Mouse (Mus musculus): ENCODE data around the gene Asrgl1.
"Not testable (repeated sequence)": the region's sequence is repeated elsewhere in the genome, so short reads cannot be mapped to it uniquely, and the experiment has no call there.

The Asrgl1 gene

GRCm38 (mm10) chr19:9103986-9104385 is 31.4 kb downstream of the Asrgl1 start:
- no peak for DNase-seq

GRCm38 (mm10) chr19:9101062-9101457 is 34.4 kb downstream of the Asrgl1 start:
- no peak for DNase-seq

DNA sequence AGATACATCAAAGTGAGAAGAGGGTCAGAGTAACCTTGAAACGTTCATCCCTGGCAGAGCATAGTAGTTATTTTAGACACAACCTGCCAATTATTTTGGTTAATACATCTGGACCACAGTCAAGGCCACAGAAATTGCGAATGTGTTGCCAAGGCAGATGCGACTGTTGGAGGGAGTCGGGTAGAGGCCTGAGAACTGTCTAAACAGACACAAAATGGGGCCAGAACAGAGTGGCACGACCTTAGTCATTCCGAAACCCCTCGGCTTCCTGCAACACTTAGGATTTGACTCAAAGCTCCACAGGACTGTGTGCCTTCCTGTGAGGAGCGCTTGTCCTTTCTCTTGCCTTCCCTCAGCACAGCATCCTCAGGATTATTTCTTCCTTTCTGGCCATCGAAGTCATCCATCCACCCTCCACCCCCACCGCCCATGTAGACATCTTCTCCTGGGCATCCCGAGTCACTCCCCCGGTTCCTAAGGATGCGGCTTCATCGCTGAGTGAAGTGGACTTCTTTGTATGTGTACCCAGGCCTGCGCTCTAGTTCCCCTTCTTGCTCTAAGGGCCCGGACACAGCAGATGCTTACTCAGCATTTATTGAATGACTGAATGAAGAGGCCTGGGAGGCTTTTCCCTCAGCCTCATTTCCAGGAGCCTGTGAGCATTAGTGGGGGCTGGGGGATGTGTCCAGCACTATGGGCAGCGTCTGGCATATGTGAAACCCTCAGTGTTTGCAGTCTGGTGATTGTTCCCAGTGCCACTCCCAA is 35.0 kb downstream of the Asrgl1 start:
- no peak for DNase-seq

DNA sequence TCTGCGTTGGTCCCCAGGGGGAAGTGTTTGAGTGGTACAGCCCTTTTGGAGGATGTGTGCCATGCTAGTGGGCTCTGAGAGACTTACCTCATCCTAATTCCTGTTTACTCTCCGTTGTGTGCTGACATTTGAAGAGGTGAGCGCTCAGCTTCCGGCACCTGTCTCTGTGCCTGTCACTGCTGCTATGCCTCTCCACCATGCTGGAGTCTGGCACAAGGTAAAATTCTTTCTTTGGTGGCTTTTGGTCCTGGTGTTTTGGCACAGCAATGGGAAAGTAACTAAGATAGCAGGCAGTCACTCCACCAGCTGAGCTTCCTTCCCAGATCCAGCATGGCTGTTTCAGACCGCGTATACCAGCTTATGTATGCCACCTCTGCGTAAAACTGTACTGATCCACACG is 35.7 kb downstream of the Asrgl1 start:
- DNase-seq, result no peak

DNA sequence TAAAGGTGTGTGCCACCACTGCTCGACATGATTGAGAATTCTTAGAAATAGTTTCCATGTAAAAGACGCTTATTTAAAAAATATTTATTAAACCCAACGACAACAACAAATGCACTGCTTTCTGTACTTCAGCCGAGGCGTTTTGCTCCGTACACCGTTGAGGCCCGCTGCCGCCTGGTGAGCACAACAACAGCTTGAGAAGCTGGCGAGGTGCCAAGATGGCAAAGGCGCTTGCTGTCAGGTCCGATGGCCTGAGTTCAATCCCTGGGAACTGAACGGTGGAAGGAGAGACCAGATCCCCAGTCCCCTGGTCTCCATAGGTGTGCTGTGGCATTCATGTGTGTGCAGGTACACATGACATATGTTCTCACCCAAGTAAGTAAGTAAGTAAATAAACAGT is 38.0 kb downstream of the Asrgl1 start:
- DNase-seq, result no peak

DNA sequence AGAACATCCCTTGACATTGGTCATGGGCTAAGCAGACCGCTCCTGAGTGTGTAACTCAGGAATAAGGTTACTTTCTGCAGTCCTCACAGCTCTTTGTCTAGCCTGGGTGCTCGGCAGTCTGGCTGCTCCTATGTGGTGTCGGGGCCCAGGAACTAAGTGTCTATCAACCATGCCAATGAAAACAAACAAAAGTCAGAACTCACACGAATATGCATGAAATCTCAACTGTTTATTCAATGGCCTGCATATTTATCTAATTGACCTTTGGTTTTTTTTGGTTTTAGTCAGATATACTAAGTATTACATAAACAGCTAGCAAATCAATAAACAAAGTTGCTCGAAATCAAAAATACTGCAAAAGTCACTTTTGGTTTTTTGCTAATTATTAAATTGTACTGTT is 40.3 kb downstream of the Asrgl1 start:
- DNase-seq, result no peak

DNA sequence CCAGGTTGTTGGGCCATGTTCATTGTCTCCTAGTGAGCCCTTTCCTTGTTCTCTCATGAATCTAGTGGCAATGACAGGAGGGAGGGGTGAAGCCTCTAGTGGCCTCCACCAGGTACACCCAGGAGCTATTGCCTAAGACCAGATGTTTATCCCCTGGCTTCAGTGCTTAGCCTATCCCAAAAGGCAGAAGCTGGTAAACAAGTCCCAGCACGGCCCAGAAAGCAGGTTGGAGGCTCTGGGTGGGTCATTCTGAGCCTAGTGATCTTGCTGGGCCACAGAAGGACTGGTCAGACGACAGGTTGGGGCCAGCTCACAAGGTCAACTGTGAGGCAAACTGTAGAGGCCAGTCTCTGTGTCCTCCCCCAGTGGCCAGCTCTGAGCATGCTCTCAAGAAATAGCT is 44.7 kb downstream of the Asrgl1 start:
- no peak for DNase-seq

DNA sequence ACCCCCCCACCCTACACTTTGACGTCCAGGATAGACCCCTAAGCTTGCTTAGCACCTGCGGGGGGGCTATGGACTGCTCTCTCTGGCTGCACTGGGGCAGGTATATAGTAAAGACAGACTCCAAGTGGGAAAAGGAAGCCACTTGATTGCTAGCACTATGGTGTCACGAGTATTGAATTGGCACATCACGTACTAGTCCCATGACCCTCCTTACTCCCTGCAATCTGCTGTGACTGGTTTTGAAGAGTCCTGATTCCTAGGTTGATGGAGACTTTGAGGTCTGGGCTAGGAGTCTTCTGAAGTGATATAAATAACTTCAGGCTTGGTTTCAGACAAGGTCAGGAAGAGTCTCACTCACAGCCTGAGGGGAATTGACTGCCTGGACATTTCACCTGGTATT is 45.2 kb downstream of the Asrgl1 start:
- DNase-seq, result no peak

DNA sequence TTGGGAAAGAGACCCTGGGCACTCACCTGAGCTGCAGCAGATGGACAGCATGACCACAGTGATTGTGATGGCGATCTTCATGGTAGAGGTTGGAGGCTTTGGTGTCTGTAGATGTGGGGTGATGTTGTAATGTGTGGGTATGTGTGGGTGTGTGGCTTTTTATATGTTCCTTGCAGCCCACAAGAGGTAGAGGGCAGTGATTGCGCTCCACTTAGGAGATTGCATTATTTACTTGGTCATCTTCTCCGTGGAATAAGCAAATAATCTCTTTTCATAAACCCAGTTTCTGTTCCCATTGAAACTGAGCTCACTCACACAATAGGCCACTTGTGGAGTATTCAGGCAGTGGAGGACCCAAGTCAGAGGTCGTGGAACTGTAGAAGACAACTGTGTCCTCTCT is 47.6 kb downstream of the Asrgl1 start, which contains the start of gene Scgb1a1:
TSS of gene Scgb1a1 (minus strand) at position 138 of the 400 bp plus-strand sequence.
- no peak for DNase-seq

DNA sequence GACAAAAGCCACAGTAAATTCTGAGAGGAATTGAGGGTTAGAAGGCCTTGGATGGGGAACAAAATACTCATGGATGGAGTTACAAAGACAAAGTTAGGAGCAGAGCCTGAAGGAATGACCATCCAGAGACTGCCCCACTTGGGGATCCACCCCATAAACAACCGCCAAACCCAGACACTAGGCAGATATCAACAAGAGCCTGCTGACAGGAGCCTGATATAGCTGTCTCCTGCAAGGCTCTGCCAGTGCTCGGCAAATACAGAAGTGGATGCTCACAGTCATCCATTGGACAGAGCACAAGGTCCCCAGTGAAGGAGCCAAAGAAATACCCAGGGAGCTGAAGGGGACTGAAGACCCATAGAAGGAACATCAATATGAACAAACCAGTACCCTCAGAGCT is 51.5 kb downstream of the Asrgl1 start:
- DNase-seq, result not testable (repeated sequence)

DNA sequence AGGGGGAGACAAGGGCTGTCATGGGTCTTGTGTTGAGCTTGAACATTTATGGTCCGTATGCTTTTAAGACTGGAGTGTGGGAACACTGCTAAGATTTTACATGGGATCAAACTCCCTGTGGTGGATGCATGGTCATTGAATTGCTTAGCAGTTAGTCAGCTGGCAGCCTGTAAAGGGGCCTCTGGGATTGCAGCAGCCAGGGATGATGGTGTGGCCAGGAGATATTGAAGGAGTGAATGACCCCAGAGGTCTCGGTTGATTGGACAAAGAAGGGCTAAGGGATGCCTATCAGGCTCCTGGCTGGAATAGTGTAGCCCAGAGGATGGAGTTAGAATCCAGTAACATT is 52.5 kb downstream of the Asrgl1 start:
- no peak for DNase-seq

- peak; percentile 76 for DNase-seq
Measured at GRCm38 (mm10) chr19:9082191-9083009, 53.0 kb downstream of the Asrgl1 start.

DNA sequence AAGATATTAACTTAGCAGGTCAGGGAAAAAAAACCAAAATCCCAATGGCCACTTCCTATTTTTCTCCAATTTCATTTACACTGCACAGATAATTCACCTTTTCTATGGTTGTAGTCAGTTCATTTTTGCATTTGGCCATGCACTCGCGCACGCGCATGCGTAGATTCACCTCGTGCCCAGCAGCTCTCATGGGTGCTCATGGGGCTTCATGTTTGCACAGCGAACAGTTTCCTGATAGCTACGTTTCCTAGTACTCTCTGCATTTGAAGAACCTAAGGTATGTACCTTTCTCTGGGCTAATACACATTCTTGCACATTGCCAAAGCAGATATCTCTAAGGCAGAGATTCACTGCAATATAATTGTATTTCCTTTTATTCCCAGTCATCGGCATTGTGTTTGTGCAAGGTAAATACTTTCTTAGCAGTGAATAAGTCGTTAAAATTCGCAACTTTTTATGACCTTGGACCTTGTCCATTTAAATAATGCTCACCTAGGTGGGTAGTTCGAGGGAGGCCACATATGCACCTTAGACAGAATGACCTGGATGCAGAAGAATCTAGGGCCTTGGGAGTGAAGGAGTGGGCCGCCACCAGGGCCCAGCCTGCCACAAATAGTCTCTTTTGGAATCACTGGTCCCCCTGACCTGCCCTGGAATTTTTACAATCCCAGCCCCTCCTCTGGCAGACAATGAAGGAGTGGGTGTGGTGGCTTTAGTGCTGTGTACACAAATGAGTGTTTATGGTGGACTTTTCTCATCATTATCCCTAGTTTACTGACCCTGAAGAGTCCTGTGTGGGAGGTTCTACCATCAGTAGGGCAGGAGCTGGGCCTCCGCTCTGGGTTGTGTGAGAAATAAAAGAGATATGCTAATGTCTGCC is 53.9 kb downstream of the Asrgl1 start:
- no peak for DNase-seq

- no peak for DNase-seq
Measured at GRCm38 (mm10) chr19:9079916-9080315, 55.5 kb downstream of the Asrgl1 start.

DNA sequence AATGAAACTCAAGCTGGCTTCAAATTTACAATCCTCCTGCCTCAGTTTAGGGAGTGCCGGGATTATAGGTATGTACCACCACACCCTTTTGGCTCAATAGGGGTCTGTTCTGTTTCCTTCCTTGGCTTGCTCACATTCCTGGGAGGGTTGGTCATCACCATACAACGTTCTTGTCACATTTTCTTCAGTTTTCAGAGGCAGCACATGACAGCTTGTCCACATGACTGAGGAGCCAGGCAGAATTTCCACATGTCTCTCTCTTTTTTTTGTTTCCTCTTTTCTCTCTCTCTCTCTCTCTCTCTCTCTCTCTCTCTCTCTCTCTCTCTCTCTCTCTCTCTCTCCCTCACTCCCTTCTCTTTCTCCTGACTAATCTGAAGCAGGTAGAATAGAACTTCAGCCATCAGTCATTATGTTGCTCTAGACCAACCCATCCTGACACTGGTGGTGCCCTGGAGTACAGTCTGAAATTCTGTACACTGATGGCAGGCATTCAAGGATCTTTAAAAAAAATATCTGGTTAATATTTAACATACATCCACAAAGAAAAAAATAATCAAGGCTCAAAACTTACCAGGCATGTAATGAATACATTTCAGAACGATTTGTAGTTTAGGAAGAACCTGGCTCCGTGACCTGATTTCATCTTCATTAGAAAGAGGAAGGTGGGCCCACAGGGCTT is 58.3 kb downstream of the Asrgl1 start:
- no peak for DNase-seq

GRCm38 (mm10) chr19:9076035-9076434 is 59.4 kb downstream of the Asrgl1 start:
- DNase-seq, result no peak

DNA sequence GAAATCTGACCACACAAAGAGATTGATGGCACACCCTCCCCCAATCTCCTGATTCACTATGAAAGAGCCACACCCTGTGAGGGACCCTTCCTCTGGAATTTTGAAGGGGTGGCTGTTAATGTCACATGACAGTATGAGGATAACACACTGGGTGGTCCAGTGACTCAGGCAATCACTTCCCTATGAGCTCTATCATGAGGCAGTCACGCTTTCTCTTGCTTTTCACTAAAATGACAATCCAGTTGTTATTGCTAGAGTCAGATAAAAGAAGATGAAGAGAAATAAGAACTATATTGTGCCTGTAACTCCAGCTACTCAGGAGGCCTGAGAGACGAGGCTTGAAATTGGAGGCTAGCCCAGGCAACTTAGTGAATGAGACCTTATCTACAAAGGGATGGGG is 59.9 kb downstream of the Asrgl1 start:
- no peak for DNase-seq

GRCm38 (mm10) chr19:9074424-9074823 is 61.0 kb downstream of the Asrgl1 start:
- no peak for DNase-seq

DNA sequence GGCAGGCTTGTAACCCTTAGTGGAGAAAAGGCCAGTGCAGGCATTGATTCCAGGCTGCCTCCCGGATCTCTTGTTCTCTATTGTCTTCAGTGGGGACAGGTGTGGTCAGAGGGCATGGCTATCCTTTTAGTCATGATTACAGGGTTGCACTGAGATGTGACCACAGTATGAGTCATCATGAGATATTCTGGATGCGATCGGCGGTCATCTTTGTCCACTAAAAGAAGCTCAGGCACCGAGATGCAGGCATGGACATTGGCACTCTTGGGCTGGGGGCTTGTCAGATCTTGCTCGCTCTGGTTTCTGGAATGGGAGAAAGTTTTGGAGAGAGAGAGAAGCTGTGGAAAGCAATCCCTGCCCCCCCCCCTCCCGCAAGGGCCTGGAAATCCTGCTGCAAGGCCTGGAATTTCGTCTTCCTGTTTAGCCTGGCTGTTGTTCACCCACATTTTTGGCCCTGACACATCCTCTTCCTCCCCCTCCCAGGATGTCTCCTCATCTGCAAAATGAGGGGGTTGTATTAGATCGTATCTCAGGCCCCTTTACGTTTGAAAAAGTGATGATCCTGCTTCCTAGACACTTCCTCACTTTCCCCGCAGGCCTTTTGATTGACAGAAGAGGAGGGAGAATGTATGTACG is 61.5 kb downstream of the Asrgl1 start:
- DNase-seq, result no peak

GRCm38 (mm10) chr19:9072157-9072530 is 63.3 kb downstream of the Asrgl1 start:
- no peak for DNase-seq

GRCm38 (mm10) chr19:9071456-9072156 is 63.8 kb downstream of the Asrgl1 start:
- peak; percentile 17 for DNase-seq

- DNase-seq, result no peak
Measured at GRCm38 (mm10) chr19:9070316-9070715, 65.1 kb downstream of the Asrgl1 start.

Measured in right cerebral cortex, postnatal 14 days (tissue).